ENCODE assay signal across 8 mouse cellular contexts in the genomic region with DNA sequence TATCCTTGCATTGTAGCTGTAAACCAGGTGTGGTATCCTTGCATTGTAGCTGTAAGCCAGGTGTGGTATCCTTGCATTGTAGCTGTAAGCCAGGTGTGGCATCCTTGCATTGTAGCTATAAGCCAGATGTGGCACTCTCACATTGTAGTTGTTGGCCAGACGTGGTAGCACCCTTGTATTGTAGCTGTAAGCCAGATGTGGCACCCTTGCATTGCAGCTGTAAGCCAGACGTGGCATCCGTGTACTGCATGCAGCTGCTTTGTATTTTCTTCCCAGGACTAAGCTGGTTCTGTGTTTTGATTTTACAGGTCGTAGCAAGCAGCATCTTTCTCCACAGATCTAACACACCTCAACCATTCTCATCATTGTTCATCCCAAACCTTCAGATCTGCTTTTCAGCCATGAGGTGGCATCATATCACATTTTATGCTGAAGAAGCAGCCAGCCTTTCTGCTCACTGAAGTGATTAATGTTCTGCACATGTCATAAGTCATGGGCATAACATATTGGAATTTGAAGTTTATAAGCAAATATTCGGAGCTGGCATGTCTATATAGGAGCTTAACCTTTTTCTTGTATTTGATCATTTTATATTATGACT.
DNase-seq lines count a peak whose midpoint lies in the region; ATAC-seq and TF ChIP-seq lines count a peak whose summit lies in the region.

No protein-coding gene starts in this region.

- ATAC-seq in hindbrain, embryonic 11.5 days (ENCODE audit: low FRiP score): no peak; the same call in 1 of the 2 replicates

- H3K79me2 ChIP-seq in CH12.LX (replicated peaks; ENCODE audit: control insufficient read depth, extremely low read depth, insufficient read depth, poor library complexity, severe bottlenecking): no peaks in the 10 kb centered on the region

- H3K27ac ChIP-seq in hindbrain, embryonic 11.5 days (ENCODE audit: low read depth, low read length): no peak overlapping the region
- H3K27ac ChIP-seq in hindbrain, embryonic 10.5 days: no peak overlapping the region
- no peak overlapping the region for H3K27ac ChIP-seq in CH12.LX (ENCODE audit: insufficient read depth, low read depth)
- H3K27ac ChIP-seq in left cerebral cortex, adult 2 months: no peak overlapping the region

- DNase-seq in hindbrain, embryonic 11.5 days (ENCODE audit: low spot score): peak; percentile 15
- no peak for DNase-seq in hindbrain, embryonic 10.5 days (ENCODE audit: low spot score)
- no peak for DNase-seq in CH12.LX (ENCODE audit: extremely low read depth)
- DNase-seq in cerebellum, adult 9-11 months: peak; percentile 57
- peak in 1 of 2 experiments; percentile 16 for DNase-seq in left cerebral cortex, adult 2 months (ENCODE audit: extremely low spot score in 1 of 2, low spot score in 2 of 2)
- DNase-seq in ovary, postnatal 36 days (ENCODE audit: low spot score): no peak
- no peak for DNase-seq in adrenal gland, postnatal 25 days
- DNase-seq in c-Kit-positive CD71-positive TER-119-positive erythroid progenitor cells, embryonic 14.5 days (ENCODE audit: low spot score): no peak

- dilution Hi-C loops in CH12.LX (cut with MboI; ENCODE audit: extremely low pct_ligation_motif_present, extremely low pct_unique_long_range_greater_than_20kb, low sequenced_read_pairs): no loop called here

- no peaks in the 10 kb centered on the region for H3K4me1 ChIP-seq in hindbrain, embryonic 11.5 days (replicated peaks; ENCODE audit: control insufficient read depth, insufficient read depth, low read length)
- H3K4me1 ChIP-seq in hindbrain, embryonic 10.5 days (replicated peaks): no peaks in the 10 kb centered on the region
- no peaks in the 10 kb centered on the region; a peak in 1 of 4 replicates for H3K4me1 ChIP-seq in CH12.LX (ENCODE audit: control insufficient read depth in 1 of 2, insufficient read depth in 2 of 2)

- H3K9me3 ChIP-seq in hindbrain, embryonic 11.5 days (ENCODE audit: control insufficient read depth, low read length): no peaks in the 10 kb centered on the region
- no peaks in the 10 kb centered on the region for H3K9me3 ChIP-seq in hindbrain, embryonic 10.5 days
- H3K9me3 ChIP-seq in CH12.LX (replicated peaks; ENCODE audit: low read length): no peaks in the 10 kb centered on the region

- TF ChIP-seq CTCF in CH12.LX (conservative IDR thresholded peaks at IDR 0.05 in 1 of 2, IDR thresholded peaks at IDR 0.05 in 1 of 2; ENCODE audit: low read depth in 2 of 2, low read length in 2 of 2): peak in 1 of 2 experiments; percentile 64; a peak in 3 of 4 replicates
- TF ChIP-seq CTCF in left cerebral cortex, adult 2 months (IDR thresholded peaks at IDR 0.05): peak; percentile 69

- H3K36me3 ChIP-seq in hindbrain, embryonic 11.5 days (ENCODE audit: control insufficient read depth, insufficient read depth, low read length): no peaks in the 10 kb centered on the region
- H3K36me3 ChIP-seq in hindbrain, embryonic 10.5 days: no peaks in the 10 kb centered on the region
- no peaks in the 10 kb centered on the region for H3K36me3 ChIP-seq in CH12.LX (replicated peaks in 1 of 2; ENCODE audit: control insufficient read depth in 1 of 2, insufficient read depth in 1 of 2, low read length in 1 of 2)

- no peaks in the 10 kb centered on the region for H3K27me3 ChIP-seq in hindbrain, embryonic 11.5 days (ENCODE audit: control insufficient read depth, insufficient read depth, low read length)
- no peaks in the 10 kb centered on the region for H3K27me3 ChIP-seq in hindbrain, embryonic 10.5 days (ENCODE audit: insufficient read depth, poor library complexity, severe bottlenecking)
- H3K27me3 ChIP-seq in CH12.LX (replicated peaks): no peaks in the 10 kb centered on the region

- TF ChIP-seq POLR2A in CH12.LX (IDR thresholded peaks at IDR 0.05; ENCODE audit: low read depth, low read length): no peak

- TF ChIP-seq EP300 in CH12.LX (IDR thresholded peaks at IDR 0.05; ENCODE audit: low read length): no peak

- intact Hi-C loops in left cerebral cortex, adult 2 months (cut with DNase I): loop anchor here (1.0 to 5.0 kb wide), 3 partner anchors 495 to 684 kb away; partner anchors contain the start of gene Fzd1

- 80% methylated on average over 5 of the region's 5 CpGs for WGBS in hindbrain, embryonic 11.5 days
- 78% methylated on average over 5 of the region's 5 CpGs for WGBS in hindbrain, embryonic 10.5 days

- H3K4me2 ChIP-seq in hindbrain, embryonic 11.5 days (replicated peaks; ENCODE audit: low read depth, low read length): no peak overlapping the region
- H3K4me2 ChIP-seq in CH12.LX (ENCODE audit: insufficient read depth, low read depth, poor library complexity, severe bottlenecking): no peak overlapping the region

- peak; percentile 69 for TF ChIP-seq RAD21 in CH12.LX (IDR thresholded peaks at IDR 0.05; ENCODE audit: low read depth, low read length)

- in situ Hi-C loops in CH12.LX (cut with MboI; ENCODE audit: low pct_ligation_motif_present, low pct_unique_long_range_greater_than_20kb, low sequenced_read_pairs): loop anchor here (25.0 kb wide), 1 partner anchor 649 kb away; no protein-coding TSS in a partner anchor

- H3K4me3 ChIP-seq in hindbrain, embryonic 11.5 days (ENCODE audit: low read depth, low read length): no peak overlapping the region
- no peak overlapping the region for H3K4me3 ChIP-seq in hindbrain, embryonic 10.5 days
- no peak overlapping the region for H3K4me3 ChIP-seq in CH12.LX (replicated peaks in 1 of 3; ENCODE audit: low read depth in 2 of 3, low read length in 2 of 3, poor library complexity in 1 of 3)
- no peak overlapping the region for H3K4me3 ChIP-seq in left cerebral cortex, adult 2 months

- no peak overlapping the region for H3K9ac ChIP-seq in hindbrain, embryonic 11.5 days (ENCODE audit: low read depth, low read length)
- no peak overlapping the region for H3K9ac ChIP-seq in CH12.LX (ENCODE audit: insufficient read depth, low read depth)

TF ChIP-seq in CH12.LX, 34 proteins besides CTCF, POLR2A, EP300 and RAD21:
- TF ChIP-seq SMC3 (IDR thresholded peaks at IDR 0.05; ENCODE audit: low read depth, low read length) (peak; percentile 61), HCFC1 (IDR thresholded peaks at IDR 0.05; ENCODE audit: low read depth, low read length) (no peak), CHD2 (IDR thresholded peaks at IDR 0.05; ENCODE audit: low read length) (no peak), JUN (IDR thresholded peaks at IDR 0.05; ENCODE audit: insufficient read depth, low read depth, low read length) (no peak), ELF1 (IDR thresholded peaks at IDR 0.05; ENCODE audit: low read depth, low read length) (no peak), USF2 (conservative IDR thresholded peaks at IDR 0.05; ENCODE audit: low read depth, low read length) (no peak), ZNF384 (IDR thresholded peaks at IDR 0.05; ENCODE audit: low read depth, low read length) (no peak), CHD1 (IDR thresholded peaks at IDR 0.05; ENCODE audit: low read depth, low read length) (no peak), MAZ (IDR thresholded peaks at IDR 0.05; ENCODE audit: low read depth, low read length) (no peak), MEF2A (IDR thresholded peaks at IDR 0.05; ENCODE audit: borderline replicate concordance, low read depth, low read length) (no peak), USF1 (IDR thresholded peaks at IDR 0.05; ENCODE audit: low read depth, low read length) (no peak), BHLHE40 (IDR thresholded peaks at IDR 0.05; ENCODE audit: low read depth, low read length) (no peak), NRF1 (IDR thresholded peaks at IDR 0.05; ENCODE audit: low read depth, low read length) (no peak), ZC3H11A (IDR thresholded peaks at IDR 0.05; ENCODE audit: low read depth, low read length) (peak; percentile 34), GABPA (IDR thresholded peaks at IDR 0.05; ENCODE audit: insufficient replicate concordance, low read depth, low read length) (no peak)

Comparison
In these comparisons a context has a peak if more than half of its experiments do, and no peak if none do; other contexts are left out.
1. DNase-seq: peak in hindbrain, embryonic 11.5 days (single experiment) and cerebellum, adult 9-11 months (single experiment); none in hindbrain, embryonic 10.5 days (single experiment), CH12.LX (single experiment), ovary, postnatal 36 days (single experiment), adrenal gland, postnatal 25 days (single experiment) and c-Kit-positive CD71-positive TER-119-positive erythroid progenitor cells, embryonic 14.5 days (single experiment).